Mouse (Mus musculus): Measurements from ENCODE around the gene Tuba1a.
"Not testable (repeated sequence)": the region's sequence is repeated elsewhere in the genome, so short reads cannot be mapped to it uniquely, and the experiment has no call there.

Gene Tuba1a

GRCm38 (mm10) chr15:98954425-98955253, 1.1 kb upstream of the Tuba1a start:
- no peak for DNase-seq (ENCODE audit: low spot score)

GRCm38 (mm10) chr15:98952751-98953400, 627 bp downstream of the Tuba1a start:
- peak; percentile 84 for DNase-seq (ENCODE audit: low spot score)

DNA sequence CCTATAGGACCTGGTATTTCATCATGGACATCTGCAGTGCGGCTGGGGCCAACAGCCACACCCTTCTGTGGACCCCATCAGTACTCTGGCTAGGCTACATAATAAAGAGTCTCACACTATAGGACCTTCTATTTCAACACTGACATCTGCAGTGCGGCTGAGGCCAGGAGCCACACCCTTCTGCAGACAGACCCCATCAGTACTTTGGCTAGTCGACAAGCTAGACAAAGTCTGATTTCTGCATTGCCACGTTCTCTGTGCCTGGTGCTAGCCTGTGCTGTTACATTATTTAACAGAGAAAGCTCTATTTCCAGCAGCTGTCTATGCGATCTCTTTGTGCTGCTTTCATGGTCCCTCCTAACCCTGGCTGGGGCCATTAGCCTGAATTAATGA, 1.4 kb downstream of the Tuba1a start:
- DNase-seq (ENCODE audit: low spot score) = no peak

GRCm38 (mm10) chr15:98951122-98952062, 2.1 kb downstream of the Tuba1a start:
- DNase-seq (ENCODE audit: low spot score) = not testable (repeated sequence)

- DNase-seq (ENCODE audit: low spot score) = no peak
Observed at GRCm38 (mm10) chr15:98949607-98949892, 4.0 kb downstream of the Tuba1a start.

DNA sequence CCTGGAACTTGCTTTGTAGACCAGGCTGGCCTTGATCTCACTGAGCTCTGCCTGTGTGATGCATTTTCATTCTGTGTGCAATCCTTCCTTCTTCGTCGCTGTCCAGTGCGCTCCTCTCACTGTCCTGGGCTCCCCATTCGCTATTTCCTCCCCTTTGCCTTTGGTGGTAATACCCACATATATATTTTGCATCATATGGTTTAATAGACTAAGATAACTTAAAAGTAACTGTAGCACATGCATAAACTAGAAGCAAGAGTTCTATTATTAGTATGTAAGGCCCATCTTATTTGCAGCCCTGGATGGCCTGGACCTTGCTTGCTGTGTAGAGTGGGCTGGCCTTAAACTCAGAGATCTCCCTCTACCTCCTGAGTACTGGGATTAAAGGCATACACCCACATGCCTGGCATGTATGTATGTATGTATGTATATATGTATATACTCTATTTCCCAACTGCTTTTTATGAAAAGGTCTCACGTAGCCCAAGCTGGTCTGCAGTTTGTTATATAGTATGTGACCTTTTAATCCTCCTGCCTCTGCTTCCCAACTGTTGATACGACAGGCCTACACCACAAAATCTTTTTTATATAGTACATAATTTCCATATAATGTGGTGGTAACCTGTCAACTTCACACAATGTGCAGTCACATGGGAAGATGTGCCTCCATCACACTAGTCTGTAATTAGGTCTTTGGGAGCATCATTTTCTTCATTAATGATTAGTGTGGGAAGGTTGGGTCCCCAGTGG, 4.5 kb downstream of the Tuba1a start:
- DNase-seq (ENCODE audit: low spot score) = no peak

- no peak for DNase-seq (ENCODE audit: low spot score)
Observed at GRCm38 (mm10) chr15:98948382-98948781, 5.1 kb downstream of the Tuba1a start.

DNA sequence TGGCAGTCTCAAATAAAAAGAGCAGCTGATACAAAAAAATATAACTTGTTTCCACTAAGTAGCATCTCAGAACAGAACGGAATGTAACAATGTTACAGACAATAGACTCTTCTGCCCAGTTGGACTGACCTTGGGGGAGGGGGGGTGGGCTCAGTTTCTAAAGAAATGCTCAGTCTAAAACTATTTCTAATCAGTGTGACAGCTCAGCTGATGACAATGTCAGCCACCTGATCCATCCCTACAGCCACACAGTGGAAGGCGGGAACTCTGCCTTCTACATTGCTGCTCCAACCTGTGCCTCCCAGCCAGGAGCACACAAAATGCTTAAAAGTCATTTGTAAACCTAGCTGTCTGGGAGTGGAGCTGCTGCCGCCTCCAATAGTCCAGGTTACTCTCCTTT, 5.6 kb downstream of the Tuba1a start:
- DNase-seq (ENCODE audit: low spot score) = no peak

- DNase-seq (ENCODE audit: low spot score) = no peak
Observed at GRCm38 (mm10) chr15:98943133-98943532, 10.4 kb downstream of the Tuba1a start.

- DNase-seq (ENCODE audit: low spot score) = no peak
Observed at GRCm38 (mm10) chr15:98942081-98942480, 11.4 kb downstream of the Tuba1a start.

GRCm38 (mm10) chr15:98941539-98941938, 12.0 kb downstream of the Tuba1a start:
- no peak for DNase-seq (ENCODE audit: low spot score)

DNA sequence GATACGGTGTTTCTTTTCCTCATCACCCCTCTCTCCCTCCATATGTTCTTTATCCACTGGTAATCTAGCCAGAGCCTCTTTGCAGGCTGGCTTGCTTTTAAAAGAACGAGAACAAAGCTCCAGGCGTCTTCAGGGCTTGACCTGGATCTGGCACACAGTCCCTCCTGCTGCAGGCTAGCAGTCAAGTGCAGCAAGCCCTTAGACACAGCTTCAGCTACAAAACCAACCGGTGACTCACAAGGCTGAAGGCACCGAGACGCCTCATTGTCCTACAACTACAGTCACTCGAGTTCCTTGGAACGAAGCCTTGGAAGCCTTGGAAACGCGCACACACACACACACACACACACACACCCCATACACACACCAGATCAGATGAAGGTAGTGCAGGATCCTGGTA, 12.7 kb downstream of the Tuba1a start:
- no peak for DNase-seq (ENCODE audit: low spot score)

GRCm38 (mm10) chr15:98934217-98934839, 19.2 kb downstream of the Tuba1a start, which contains the start of gene Tuba1b:
Gene Tuba1b (minus strand): TSS chr15:98934565.
- peak; percentile 90 for DNase-seq (ENCODE audit: low spot score)

DNA sequence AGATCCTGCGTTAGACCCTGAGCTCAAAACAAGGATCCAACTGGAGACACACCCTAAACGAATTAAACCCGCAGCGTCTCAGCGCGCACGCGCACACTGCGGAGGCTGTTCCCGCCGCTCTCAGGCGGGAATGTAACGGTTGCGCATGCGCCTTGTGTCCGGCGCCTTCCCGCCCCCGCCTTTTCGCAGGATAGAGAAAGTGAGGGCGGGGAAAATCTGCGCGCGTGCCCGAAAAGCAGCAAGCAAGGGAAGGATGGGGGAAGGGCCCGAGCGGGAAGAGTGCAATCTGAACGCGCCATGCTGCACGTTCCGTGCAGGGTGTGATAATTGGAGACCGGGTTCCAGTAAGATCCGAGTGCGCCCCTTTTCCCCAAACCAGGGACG, 19.7 kb downstream of the Tuba1a start:
- DNase-seq (ENCODE audit: low spot score) = peak; percentile 95

DNA sequence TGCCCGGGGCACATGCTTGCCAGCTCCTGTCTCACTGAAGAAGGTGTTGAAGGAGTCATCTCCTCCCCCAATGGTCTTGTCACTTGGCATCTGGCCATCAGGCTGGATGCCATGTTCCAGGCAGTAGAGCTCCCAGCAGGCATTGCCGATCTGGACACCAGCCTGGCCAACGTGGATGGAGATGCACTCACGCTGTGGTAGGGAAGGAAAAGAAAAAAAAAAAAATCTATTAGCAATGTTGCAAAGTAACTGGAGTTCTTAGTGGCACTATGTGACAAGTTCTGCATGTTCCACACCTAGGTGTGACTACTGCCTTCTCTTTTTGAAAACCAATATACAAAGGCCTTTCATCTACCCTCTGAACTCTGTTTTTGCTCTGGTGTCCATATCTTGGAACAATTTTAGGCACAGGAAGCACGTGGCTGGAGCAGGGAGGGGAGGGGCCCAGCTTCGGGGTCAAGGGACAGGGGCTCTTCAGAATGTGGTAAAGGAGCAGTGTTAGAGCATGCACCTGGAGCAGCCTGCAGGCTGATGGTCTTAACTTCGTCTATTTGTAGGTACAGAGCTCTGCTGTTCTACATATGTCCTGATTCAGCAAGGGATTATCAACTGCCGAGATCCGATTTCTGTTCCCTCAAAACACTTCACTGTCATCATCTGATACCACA, 20.4 kb downstream of the Tuba1a start:
- DNase-seq (ENCODE audit: low spot score) = peak; percentile 44

DNA sequence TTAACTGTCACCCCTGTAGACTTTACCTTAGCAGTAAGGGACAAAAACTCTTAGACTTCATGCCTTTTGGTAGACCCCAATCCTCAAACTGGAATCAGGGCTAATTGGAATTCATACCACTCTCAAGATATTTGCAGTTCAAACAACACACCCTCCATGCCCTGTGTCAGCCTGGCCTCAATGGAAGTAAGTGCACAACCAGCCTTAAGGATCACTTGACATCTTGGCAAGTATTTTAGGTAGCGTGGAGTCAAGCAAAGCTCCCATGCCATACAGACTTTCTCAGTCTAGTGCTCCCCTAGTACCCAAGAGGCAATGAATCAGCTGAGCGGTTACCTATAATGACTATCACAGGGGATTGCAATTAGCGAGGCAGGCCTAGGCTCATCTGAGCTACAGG, 22.5 kb downstream of the Tuba1a start:
- no peak for DNase-seq (ENCODE audit: low spot score)

DNA sequence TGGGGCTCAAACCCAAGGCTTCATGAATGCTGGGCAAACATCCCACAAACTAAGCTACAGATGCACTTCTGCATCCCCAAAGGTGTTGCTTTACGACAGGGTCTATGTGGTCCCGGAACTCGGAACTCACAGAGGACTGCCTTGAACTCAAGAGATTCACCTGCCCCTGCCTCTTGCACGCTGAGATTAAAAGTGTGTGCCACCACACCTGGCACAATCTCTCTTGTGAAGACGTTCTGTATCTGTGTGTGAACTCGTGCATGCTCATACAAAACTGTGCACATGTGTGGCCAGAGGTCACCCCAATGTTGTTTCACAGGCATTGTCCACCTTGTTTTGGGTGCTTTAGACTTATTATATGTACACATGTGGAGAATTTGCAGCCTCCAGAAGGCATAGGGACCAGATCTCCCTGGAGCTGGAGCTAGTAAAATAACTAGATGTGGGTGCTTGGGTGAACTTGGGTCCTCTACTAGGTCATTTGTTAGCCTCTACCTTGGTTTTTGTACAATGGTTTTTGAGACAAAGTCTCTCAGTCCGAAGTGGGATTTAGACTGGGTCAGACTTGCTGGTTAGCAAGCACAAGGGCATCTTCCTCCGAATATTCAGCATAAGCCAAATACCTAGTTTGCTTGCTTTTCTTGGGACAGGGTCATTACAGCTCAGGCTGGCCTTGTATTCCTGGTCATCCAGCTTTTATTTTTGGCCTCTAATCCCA, 23.3 kb downstream of the Tuba1a start:
- no peak for DNase-seq (ENCODE audit: low spot score)

DNA sequence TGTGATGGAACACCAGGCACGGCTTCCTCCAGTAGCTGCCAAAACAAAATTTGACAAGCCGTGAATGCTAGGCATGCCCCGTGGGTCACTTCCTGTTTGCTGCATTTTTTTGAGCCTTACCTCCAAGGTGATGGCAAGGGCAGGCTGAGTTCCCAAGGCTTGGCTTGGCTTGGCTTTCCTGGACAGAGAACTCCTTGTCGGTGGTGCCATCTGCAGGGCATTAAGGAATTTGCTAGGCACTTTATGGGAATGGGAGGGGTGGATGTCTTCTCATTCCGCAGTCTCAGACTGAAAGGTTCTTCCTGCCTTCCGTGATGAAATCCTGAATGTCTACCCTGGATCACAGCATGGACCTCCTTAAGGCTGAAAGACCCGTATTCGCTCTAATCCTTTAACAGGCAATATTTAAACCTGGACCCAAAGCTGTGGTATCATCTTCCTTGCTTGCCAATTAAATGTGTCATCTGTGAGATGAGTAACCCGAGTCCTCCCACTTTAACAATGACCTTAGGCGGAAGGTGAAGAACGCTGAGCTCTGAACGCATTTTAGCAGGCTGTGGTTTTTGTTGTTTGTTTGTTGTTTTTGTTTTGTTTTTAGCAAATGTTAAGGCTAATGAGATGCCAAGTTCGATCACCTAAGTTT, 24.8 kb downstream of the Tuba1a start:
- DNase-seq (ENCODE audit: low spot score) = peak; percentile 70

DNA sequence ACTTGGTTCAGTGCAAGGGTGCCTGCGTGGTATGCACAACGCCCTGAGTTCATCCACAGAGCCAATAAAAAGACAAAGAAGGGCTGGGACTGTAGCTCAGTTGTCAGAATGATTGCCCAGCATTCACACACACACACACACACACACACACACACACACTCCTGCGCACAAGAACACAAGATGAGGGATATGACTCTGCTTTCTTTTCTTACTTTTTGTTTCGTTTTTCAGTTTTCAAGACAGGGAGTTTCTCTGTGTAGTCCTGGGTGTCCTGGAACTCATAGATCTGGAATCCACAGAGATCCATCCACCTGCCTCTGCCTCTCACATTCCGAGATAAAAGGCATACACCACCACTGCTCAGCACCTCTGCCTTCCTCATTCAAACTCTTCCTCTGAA, 25.9 kb downstream of the Tuba1a start:
- no peak for DNase-seq (ENCODE audit: low spot score)

DNA sequence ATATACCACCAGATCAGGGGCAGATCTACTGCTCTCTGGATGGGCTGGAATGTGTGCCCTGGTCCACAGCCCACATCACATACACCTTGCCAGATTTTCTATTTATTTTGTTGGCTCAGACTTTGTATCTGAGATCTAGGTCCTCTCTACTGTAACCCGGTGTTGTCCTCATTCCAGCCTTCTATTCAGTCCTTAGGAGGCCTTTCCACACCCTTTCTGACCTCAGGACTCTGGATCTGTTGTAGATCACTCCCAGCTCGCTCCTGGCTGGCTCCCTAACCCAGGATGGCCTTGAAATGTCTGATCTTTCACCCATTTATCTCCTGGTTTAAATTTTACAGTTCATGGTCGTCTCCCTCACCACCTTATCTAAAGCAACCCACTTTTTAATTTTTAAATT, 28.8 kb downstream of the Tuba1a start:
- DNase-seq (ENCODE audit: low spot score) = no peak
